Mouse (Mus musculus) megakaryocyte, embryonic 14.5 days (primary cell): ENCODE results near the gene Zfp827. TPM values are rescaled to one million over a fixed set of nuclear protein-coding genes. Genes with fewer than 3 reads are reported as not detected.

Experiments used
- H3K27me3 ChIP-seq: replicated peaks from 2 replicates; pipeline ENCODE3; 2012; ENCODE audit warnings: inconsistent platforms
- H3K36me3 ChIP-seq: replicated peaks from 2 replicates; pipeline ENCODE3; 2012; ENCODE audit warnings: low read length, inconsistent platforms, mixed read lengths
- H3K4me1 ChIP-seq: 2 replicates; pipeline ENCODE4 v1.6.1; 2012; ENCODE audit warnings: inconsistent platforms
- H3K4me3 ChIP-seq: replicated peaks from 2 replicates; pipeline ENCODE3; 2012; ENCODE audit warnings: moderate library complexity, mild to moderate bottlenecking, inconsistent platforms
- H3K9me3 ChIP-seq: 2 replicates; pipeline ENCODE4 v1.6.1; 2012; ENCODE audit warnings: inconsistent platforms
- FLI1 ChIP-seq: IDR thresholded peaks from 2 replicates; pipeline ENCODE4 v1.6.1; 2012; ENCODE audit warnings: low read length, inconsistent platforms, mixed read lengths
- GATA1 ChIP-seq: IDR thresholded peaks from 3 replicates; pipeline ENCODE4 v1.6.1; 2012; ENCODE audit warnings: mixed read lengths, low read length, inconsistent platforms, borderline replicate concordance
- polyA plus RNA-seq: library from polyadenylated mRNA; stranded (reverse); fragments of >175 nt; gene quantifications from 2 replicates; pipeline ENCODE4 v1.2.3, GENCODE M21; 2012; ENCODE audit warnings: low replicate concordance; ENCODE audit not compliant: insufficient read depth

The Zfp827 gene
- 2.3 and 2.9 TPM in 2 replicates for polyA plus RNA-seq

GRCm38 (mm10) chr8:79027977-79028487 is at the start of gene Zfp827:
TSS of gene Zfp827 (plus strand) at chr8:79028437.
- Histone ChIP-seq H3K27me3 (peaks cover 6% of the 10 kb centered on the region), H3K4me3 (peak within 1 kb of the TSS; percentile 93), H3K4me1 (peaks cover 16% of the 10 kb centered on the region), H3K9me3 (no peaks in the 10 kb centered on the region), H3K36me3 (no peaks in the 10 kb centered on the region)
- TF ChIP-seq GATA1 (no peak), FLI1 (no peak)

GRCm38 (mm10) chr8:79004341-79004740 is 23.9 kb upstream of the Zfp827 start:
- Histone ChIP-seq H3K9me3 (0 out of 2 replicates have a peak, but pooled peaks cover 2% of the 10 kb centered on the region), H3K27me3 (peaks cover 7% of the 10 kb centered on the region), H3K4me3 (no peak overlapping the region), H3K4me1 (no peaks in the 10 kb centered on the region), H3K36me3 (no peaks in the 10 kb centered on the region)
- TF ChIP-seq GATA1 (no peak), FLI1 (no peak)

- H3K4me3 ChIP-seq: no peak overlapping the region
- no peak for TF ChIP-seq FLI1
- no peak for TF ChIP-seq GATA1
These were observed 13.2 kb upstream of the Zfp827 start for GRCm38 (mm10) chr8:79015061-79015460.

GRCm38 (mm10) chr8:79016076-79016475 is 12.2 kb upstream of the Zfp827 start:
- Histone ChIP-seq H3K9me3 (peaks cover 6% of the 10 kb centered on the region), H3K4me1 (no peaks in the 10 kb centered on the region), H3K36me3 (no peaks in the 10 kb centered on the region), H3K27me3 (peaks cover 10% of the 10 kb centered on the region), H3K4me3 (no peak overlapping the region)
- no peak for TF ChIP-seq GATA1

More at GRCm38 (mm10) chr8:79015061-79015460, 13.2 kb upstream of the Zfp827 start:
- no peaks in the 10 kb centered on the region for H3K9me3 ChIP-seq
- H3K27me3 ChIP-seq: peaks cover 13% of the 10 kb centered on the region
- H3K36me3 ChIP-seq: no peaks in the 10 kb centered on the region
- H3K4me1 ChIP-seq: no peaks in the 10 kb centered on the region

- Histone ChIP-seq H3K4me1 (no peaks in the 10 kb centered on the region), H3K36me3 (no peaks in the 10 kb centered on the region)
- TF ChIP-seq GATA1 (no peak), FLI1 (no peak)
These were observed 11.7 kb upstream of the Zfp827 start for GRCm38 (mm10) chr8:79016583-79016982.

GRCm38 (mm10) chr8:79023922-79024321 is 4.3 kb upstream of the Zfp827 start:
- Histone ChIP-seq H3K4me3 (no peak overlapping the region), H3K9me3 (peaks cover 6% of the 10 kb centered on the region), H3K4me1 (no peaks in the 10 kb centered on the region), H3K27me3 (peaks cover 5% of the 10 kb centered on the region), H3K36me3 (no peaks in the 10 kb centered on the region)
- TF ChIP-seq FLI1 (no peak), GATA1 (no peak)

More at GRCm38 (mm10) chr8:79016583-79016982, 11.7 kb upstream of the Zfp827 start:
- peaks cover 6% of the 10 kb centered on the region for H3K9me3 ChIP-seq
- H3K4me3 ChIP-seq: no peak overlapping the region
- H3K27me3 ChIP-seq: peaks cover 8% of the 10 kb centered on the region

GRCm38 (mm10) chr8:79027319-79027718 is 918 bp upstream of the Zfp827 start:
- TF ChIP-seq FLI1 (no peak), GATA1 (no peak)
- Histone ChIP-seq H3K36me3 (no peaks in the 10 kb centered on the region), H3K9me3 (no peaks in the 10 kb centered on the region), H3K27me3 (peaks cover 6% of the 10 kb centered on the region), H3K4me1 (peaks cover 12% of the 10 kb centered on the region), H3K4me3 (no peak overlapping the region)

GRCm38 (mm10) chr8:79028541-79029395 is 531 bp downstream of the Zfp827 start:
- Histone ChIP-seq H3K36me3 (no peaks in the 10 kb centered on the region), H3K27me3 (peaks cover 6% of the 10 kb centered on the region), H3K9me3 (no peaks in the 10 kb centered on the region), H3K4me1 (peaks cover 18% of the 10 kb centered on the region), H3K4me3 (peak overlapping the region; percentile 93)
- no peak for TF ChIP-seq FLI1
- TF ChIP-seq GATA1: no peak

- no peaks in the 10 kb centered on the region for H3K9me3 ChIP-seq
- no peaks in the 10 kb centered on the region for H3K36me3 ChIP-seq
- TF ChIP-seq GATA1 (no peak), FLI1 (no peak)
- H3K27me3 ChIP-seq: peaks cover 6% of the 10 kb centered on the region
- H3K4me1 ChIP-seq: peaks cover 18% of the 10 kb centered on the region
- H3K4me3 ChIP-seq: peak overlapping the region; percentile 93
These were observed 1.4 kb downstream of the Zfp827 start for GRCm38 (mm10) chr8:79029396-79030325.
